Mouse (Mus musculus): ENCODE data around the gene Jph2.

GRCm38 (mm10) chr2:163347517-163348184 lies 50.1 kb downstream of the Jph2 start:
- TF ChIP-seq CTCF (IDR thresholded peaks at IDR 0.05; ENCODE audit: borderline replicate concordance, insufficient read depth, low read depth, low read length) = no peak
- TF ChIP-seq POLR2A (IDR thresholded peaks at IDR 0.05; ENCODE audit: borderline replicate concordance, insufficient read depth, low read length) = no peak
